Mouse (Mus musculus) stomach, postnatal 0 days (tissue): ENCODE results near the gene Borcs5. TPM values are rescaled to one million over a fixed set of nuclear protein-coding genes. Genes with fewer than 3 reads are reported as not detected.

Experiments
- ATAC-seq: fragments of 200-750 bp; cut with Nextera tagmentation; 2 replicates; pipeline ENCODE4 v1.8.0; 2017; ENCODE audit not compliant: low FRiP score, low TSS enrichment
- DNase-seq: peaks from one replicate; pipeline ENCODE4 v3.0.0-alpha.2; 2016; ENCODE audit warnings: low spot score
- H3K27ac ChIP-seq: fragments of 300-500 bp; sonication (generic); replicated peaks from 2 replicates; pipeline ENCODE4 v1.5.1; 2014; ENCODE audit warnings: mild to moderate bottlenecking, control low read depth
- H3K27me3 ChIP-seq: fragments of 300-500 bp; sonication (generic); 2 replicates; pipeline ENCODE4 v1.6.1; 2014; ENCODE audit warnings: low read length; ENCODE audit not compliant: control insufficient read depth, insufficient read depth
- H3K36me3 ChIP-seq: fragments of 300-500 bp; sonication (generic); 2 replicates; pipeline ENCODE4 v1.6.1; 2014; ENCODE audit warnings: low read length, mixed read lengths; ENCODE audit not compliant: control insufficient read depth, insufficient read depth
- H3K4me1 ChIP-seq: fragments of 300-500 bp; sonication (generic); replicated peaks from 2 replicates; pipeline ENCODE4 v1.6.1; 2014; ENCODE audit warnings: antibody characterized with exemption; ENCODE audit not compliant: control insufficient read depth, insufficient read depth
- H3K4me2 ChIP-seq: fragments of 300-500 bp; sonication (generic); replicated peaks from 2 replicates; pipeline ENCODE4 v1.6.1; 2014; ENCODE audit warnings: low read depth, mild to moderate bottlenecking, control low read depth, moderate library complexity
- H3K4me3 ChIP-seq: fragments of 300-500 bp; sonication (generic); 2 replicates; pipeline ENCODE4 v1.5.1; 2014; ENCODE audit warnings: low read depth, low read length, control low read depth
- H3K9ac ChIP-seq: fragments of 300-500 bp; sonication (generic); 2 replicates; pipeline ENCODE4 v1.6.1; 2014; ENCODE audit warnings: mild to moderate bottlenecking, low read length, control low read depth, mixed read lengths
- H3K9me3 ChIP-seq: fragments of 300-500 bp; sonication (generic); 2 replicates; pipeline ENCODE4 v1.6.1; 2016; ENCODE audit warnings: low read length; ENCODE audit not compliant: control insufficient read depth
- CTCF ChIP-seq: IDR thresholded peaks from 2 replicates; pipeline ENCODE4 v1.5.1; 2016; ENCODE audit warnings: antibody characterized with exemption, low read depth, mild to moderate bottlenecking, moderate library complexity
- EP300 ChIP-seq: optimal IDR thresholded peaks from 2 replicates; pipeline ENCODE3; 2016; ENCODE audit warnings: antibody characterized with exemption
- WGBS: fragments of 180-500 bp; shearing (Covaris S2); extraction: QIAGEN DNeasy Blood & Tissue Kit; methylation state at CpG from one replicate; pipeline ENCODE4 v1.1.7; 2014; 5-methylcytosine and 5-hydroxymethylcytosine counted together
- polyA plus RNA-seq: library from polyadenylated mRNA; unstranded; fragments of >200 nt; fragmentation: Nextera tagmentation; extraction: Ambion mirVana; gene quantifications from 2 replicates; pipeline ENCODE4 v1.2.1, GENCODE M21; 2015

The Borcs5 gene
- polyA plus RNA-seq, 1 experiment from 2014 or later: 17.7 TPM

DNA sequence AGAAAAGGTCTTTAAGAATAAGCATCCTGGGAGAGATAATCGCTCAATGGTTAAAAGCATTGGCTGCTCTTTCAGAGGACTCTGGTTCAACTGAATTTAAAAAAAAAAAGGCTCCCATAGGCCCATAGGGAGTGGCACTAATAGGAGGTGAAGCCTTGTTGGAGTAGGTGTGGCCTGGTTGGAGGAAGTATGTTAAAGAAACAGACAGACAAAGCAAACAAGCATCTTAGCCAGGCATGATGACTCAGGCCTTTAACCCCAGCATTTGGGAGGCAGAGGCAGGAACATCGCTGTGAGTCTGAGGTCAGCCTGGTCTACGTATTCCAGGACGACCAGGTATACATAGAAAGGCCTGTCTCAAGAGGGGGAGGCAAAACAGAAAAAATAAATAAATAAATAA, 114.1 kb downstream of the Borcs5 start:
- Histone ChIP-seq H3K4me1 (no peaks in the 10 kb centered on the region), H3K9me3 (no peaks in the 10 kb centered on the region), H3K36me3 (no peaks in the 10 kb centered on the region; the same call in 1 of the 2 replicates), H3K4me2 (no peak overlapping the region), H3K27ac (no peak overlapping the region), H3K4me3 (no peak overlapping the region), H3K27me3 (no peaks in the 10 kb centered on the region), H3K9ac (no peak overlapping the region)
- peak; percentile 23 for DNase-seq
- 84% methylated on average over 4 of the region's 4 CpGs for WGBS
- TF ChIP-seq CTCF (no peak), EP300 (no peak)
- ATAC-seq: peak; percentile 62

DNA sequence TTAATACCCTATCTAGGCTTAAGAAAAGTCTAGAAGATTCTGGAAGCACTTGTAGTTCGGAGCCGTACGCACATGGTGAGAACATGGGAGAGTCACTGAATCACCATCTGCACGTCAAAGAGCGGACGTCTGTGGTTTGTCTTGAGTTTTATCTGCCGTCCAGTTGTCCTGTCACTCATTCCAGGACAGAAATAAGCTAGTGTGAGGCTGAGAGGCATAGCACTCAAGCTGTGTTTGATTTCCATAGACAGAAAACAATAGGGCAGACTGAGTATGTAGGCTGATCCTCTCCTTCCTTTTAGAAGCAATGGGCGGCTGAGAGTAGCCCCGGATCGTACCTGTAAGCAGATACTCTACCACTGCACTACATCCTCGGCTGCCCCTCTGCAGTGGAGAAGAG, 114.5 kb downstream of the Borcs5 start:
- Histone ChIP-seq H3K27ac (no peak overlapping the region), H3K4me1 (no peaks in the 10 kb centered on the region), H3K27me3 (no peaks in the 10 kb centered on the region), H3K4me3 (no peak overlapping the region), H3K36me3 (no peaks in the 10 kb centered on the region; the same call in 1 of the 2 replicates), H3K9me3 (no peaks in the 10 kb centered on the region), H3K9ac (no peak overlapping the region), H3K4me2 (no peak overlapping the region)
- 92% methylated on average over 11 of the region's 11 CpGs for WGBS
- ATAC-seq (no peak), DNase-seq (no peak)
- TF ChIP-seq EP300 (no peak), CTCF (no peak)

DNA sequence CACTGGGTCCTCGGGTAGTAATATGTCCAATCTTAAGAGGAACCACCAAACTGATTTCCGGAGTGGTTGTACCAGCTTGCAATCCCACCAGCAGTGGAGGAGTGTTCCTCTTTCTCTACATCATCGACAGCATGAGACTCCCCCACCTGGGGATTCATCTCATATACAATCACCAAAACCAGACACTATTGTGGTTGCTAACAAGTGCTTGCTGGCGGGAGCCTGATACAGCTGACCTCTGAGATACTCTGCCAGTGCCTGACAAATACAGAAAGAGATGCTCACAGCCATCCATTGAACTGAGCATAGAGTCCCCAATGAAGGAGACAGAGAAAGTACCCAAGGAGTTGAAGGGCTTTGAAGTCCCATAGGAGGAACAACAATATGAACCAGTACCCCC, 116.7 kb downstream of the Borcs5 start:
- WGBS: 92% methylated on average over 4 of the region's 4 CpGs
- DNase-seq (no peak), ATAC-seq (no peak)
- H3K4me1 ChIP-seq: no peaks in the 10 kb centered on the region
- H3K9me3 ChIP-seq: no peaks in the 10 kb centered on the region
- H3K27ac ChIP-seq: no peak overlapping the region
- no peaks in the 10 kb centered on the region for H3K27me3 ChIP-seq
- no peak overlapping the region for H3K9ac ChIP-seq
- H3K4me2 ChIP-seq: no peak overlapping the region
- TF ChIP-seq CTCF: no peak
- TF ChIP-seq EP300: no peak
- peaks cover 3% of the 10 kb centered on the region; the same call in 1 of the 2 replicates for H3K36me3 ChIP-seq
- no peak overlapping the region for H3K4me3 ChIP-seq

Other genes starting within 250 kb of the Borcs5 start
- 27.4 and 29.6 TPM in 2 replicates for gene Bcl2l14, start 243.2 kb upstream of the Borcs5 start, polyA plus RNA-seq
- gene Lrp6, start 72.5 kb upstream of the Borcs5 start, polyA plus RNA-seq: 12.1 and 12.7 TPM in 2 replicates
- 17.1 and 18.2 TPM in 2 replicates for gene Mansc1, start 7.0 kb upstream of the Borcs5 start, polyA plus RNA-seq
- gene Dusp16, start 153.1 kb downstream of the Borcs5 start, polyA plus RNA-seq: 8.6 and 10.6 TPM in 2 replicates
- 4.3 and 4.7 TPM in 2 replicates for gene Crebl2, start 190.6 kb downstream of the Borcs5 start, polyA plus RNA-seq